Mouse (Mus musculus) cortical plate, adult 2 months (tissue): ENCODE data around the gene Psma3. TPM values are rescaled to one million over a fixed set of nuclear protein-coding genes. Genes with fewer than 3 reads are reported as not detected.

Source experiments
- H3K27ac ChIP-seq: fragments of 200-500 bp; 2 replicates; pipeline ENCODE4 v1.5.1; 2012; ENCODE audit warnings: low read length, control low read depth, inconsistent platforms; ENCODE audit not compliant: insufficient read depth
- H3K4me1 ChIP-seq: fragments of 200-500 bp; 2 replicates; pipeline ENCODE4 v1.6.1; 2011; ENCODE audit warnings: low read length; ENCODE audit not compliant: control insufficient read depth, insufficient read depth
- H3K4me3 ChIP-seq: fragments of 200-500 bp; 2 replicates; pipeline ENCODE4 v1.5.1; 2011; ENCODE audit warnings: mild to moderate bottlenecking, low read length, control low read depth; ENCODE audit not compliant: insufficient read depth
- CTCF ChIP-seq: fragments of 200-500 bp; IDR thresholded peaks from 2 replicates; pipeline ENCODE4 v1.5.1; 2011; ENCODE audit warnings: mild to moderate bottlenecking, control low read depth, low read length; ENCODE audit not compliant: insufficient read depth; ENCODE audit errors: extremely low read depth
- POLR2A ChIP-seq: fragments of 200-500 bp; IDR thresholded peaks from 2 replicates; pipeline ENCODE4 v1.6.1; 2011; ENCODE audit warnings: mild to moderate bottlenecking, low read length, control low read depth; ENCODE audit not compliant: insufficient read depth; ENCODE audit errors: extremely low read depth
- polyA plus RNA-seq: library from polyadenylated mRNA; depleted of rRNA; stranded (reverse); fragments of >200 nt; gene quantifications from 2 replicates; pipeline ENCODE4 v1.2.3, GENCODE M21; 2012; rRNA removed

Gene Psma3
- polyA plus RNA-seq, 1 experiment: 184 TPM

- Histone ChIP-seq H3K4me1 (no peaks in the 10 kb centered on the region), H3K27ac (0 out of 2 replicates have a peak overlapping the region, but pooled peaks have one; percentile 84), H3K4me3 (no peak overlapping the region)
- no peak for TF ChIP-seq POLR2A
- TF ChIP-seq CTCF: no peak
These were observed 66.0 kb downstream of the Psma3 start for GRCm38 (mm10) chr12:71040462-71040861.

DNA sequence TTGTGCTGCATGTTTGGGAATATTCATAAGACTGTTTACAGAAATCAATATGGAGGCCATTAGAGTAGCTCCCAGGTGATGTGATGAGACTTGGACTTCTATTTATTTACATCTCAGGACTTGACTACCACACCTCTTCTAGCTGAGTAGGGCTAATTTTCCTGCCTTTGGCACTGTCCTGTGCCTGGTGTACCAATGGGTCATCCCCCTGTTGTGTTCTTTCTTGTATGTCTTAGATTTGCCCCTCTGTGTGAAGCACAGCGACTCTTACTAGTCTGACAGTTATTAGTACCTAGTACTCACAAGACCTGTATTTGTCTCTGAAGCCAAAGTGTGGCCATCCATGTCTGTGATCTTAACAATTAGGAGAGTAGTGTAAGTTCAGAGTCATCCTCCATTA, 68.0 kb downstream of the Psma3 start:
- TF ChIP-seq CTCF: no peak
- no peak for TF ChIP-seq POLR2A
- Histone ChIP-seq H3K27ac (no peak overlapping the region), H3K4me1 (no peaks in the 10 kb centered on the region), H3K4me3 (no peak overlapping the region)

GRCm38 (mm10) chr12:71043571-71043970, 69.2 kb downstream of the Psma3 start:
- TF ChIP-seq POLR2A: no peak
- TF ChIP-seq CTCF: no peak
- no peak overlapping the region for H3K4me3 ChIP-seq
- no peaks in the 10 kb centered on the region for H3K4me1 ChIP-seq
- no peak overlapping the region for H3K27ac ChIP-seq

DNA sequence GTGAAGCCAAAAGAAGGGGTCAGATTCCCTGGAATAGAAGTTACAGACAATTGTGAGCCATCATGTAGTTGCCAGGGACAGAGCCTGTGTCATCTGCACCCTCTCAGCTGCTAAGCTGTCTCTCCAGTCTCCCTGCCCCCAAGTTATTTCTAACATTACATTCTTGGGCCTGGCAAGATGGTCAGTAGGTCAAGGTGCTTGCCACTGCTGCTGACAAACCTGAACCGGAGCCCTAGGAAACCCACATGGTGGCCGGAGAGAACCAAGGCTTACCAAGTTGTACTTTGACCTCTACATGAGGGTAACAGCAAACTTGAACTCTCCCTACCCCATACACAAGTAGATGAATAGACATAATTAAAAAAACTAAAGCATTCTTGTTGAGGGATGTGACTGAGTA, 70.1 kb downstream of the Psma3 start:
- no peaks in the 10 kb centered on the region for H3K4me1 ChIP-seq
- TF ChIP-seq CTCF (no peak), POLR2A (no peak)

More for the DNA sequence above, 70.1 kb downstream of the Psma3 start:
- Histone ChIP-seq H3K27ac (no peak overlapping the region), H3K4me3 (no peak overlapping the region)

Other genes with a start within 250 kb of the Psma3 start
- gene Frmd6, start 149.1 kb upstream of the Psma3 start, polyA plus RNA-seq: 27.6 and 29.9 TPM in 2 replicates
- gene Actr10, start 36.8 kb upstream of the Psma3 start, polyA plus RNA-seq: 82.0 and 82.2 TPM in 2 replicates
- 17.8 and 18.4 TPM in 2 replicates for gene Arid4a, start 41.4 kb downstream of the Psma3 start, polyA plus RNA-seq
- gene Tomm20l, start 136.8 kb downstream of the Psma3 start, polyA plus RNA-seq: not detected in 2 replicates
- 78.9 and 85.0 TPM in 2 replicates for gene Timm9, start 162.1 kb downstream of the Psma3 start, polyA plus RNA-seq
- 5.3 and 5.5 TPM in 2 replicates for gene 2700049A03Rik, start 162.2 kb downstream of the Psma3 start, polyA plus RNA-seq